Mouse (Mus musculus) CH12.LX (cell line): ENCODE results near the gene Slc45a3. TPM values are rescaled to one million over a fixed set of nuclear protein-coding genes. Genes with fewer than 3 reads are reported as not detected.
A peak's percentile ranks its signal among the peaks of the same experiment; 100 is the strongest.

Source experiments
- DNase-seq: peaks from one replicate; pipeline ENCODE4 v3.0.0-alpha.2; 2013; ENCODE audit errors: extremely low read depth
- H3K27ac ChIP-seq: 2 replicates; pipeline ENCODE4 v1.5.1; 2012; ENCODE audit warnings: low read depth, mild to moderate bottlenecking, control low read depth, moderate library complexity; ENCODE audit not compliant: insufficient read depth
- H3K27me3 ChIP-seq: replicated peaks from 2 replicates; pipeline ENCODE3; 2012; ENCODE audit warnings: inconsistent platforms
- H3K36me3 ChIP-seq, 2 experiments: replicated peaks in 1 of 2; 2 replicates each; pipeline versions ENCODE3 to v1.6.1; 2012; ENCODE audit warnings: inconsistent platforms in 1 of 2, low read length in 1 of 2, mild to moderate bottlenecking in 1 of 2, mixed read lengths in 1 of 2, moderate library complexity in 1 of 2; ENCODE audit not compliant: control insufficient read depth in 1 of 2, insufficient read depth in 1 of 2
- H3K4me1 ChIP-seq, 2 experiments: 2 replicates each; pipeline ENCODE4 v1.6.1; 2012; ENCODE audit warnings: inconsistent platforms in 1 of 2, moderate library complexity in 1 of 2; ENCODE audit not compliant: insufficient read depth in 2 of 2, control insufficient read depth in 1 of 2
- H3K4me2 ChIP-seq: 2 replicates; pipeline ENCODE4 v1.6.1; 2012; ENCODE audit warnings: low read depth, mild to moderate bottlenecking, control low read depth; ENCODE audit not compliant: poor library complexity, insufficient read depth, severe bottlenecking
- H3K4me3 ChIP-seq, 3 experiments: fragments of 150-350 bp in 1 of 3; sonication (generic) in 1 of 3; replicated peaks in 1 of 3; 2 replicates each; pipeline versions ENCODE3 to v1.5.1; 2011 to 2012; ENCODE audit warnings: low read depth in 2 of 3, low read length in 2 of 3, mild to moderate bottlenecking in 2 of 3, moderate library complexity in 2 of 3, control low read depth in 1 of 3, improper control_type of control experiment in 1 of 3, inconsistent platforms in 1 of 3, mixed read lengths in 1 of 3; ENCODE audit not compliant: poor library complexity in 1 of 3
- H3K79me2 ChIP-seq: replicated peaks from 2 replicates; pipeline ENCODE4 v1.6.1; 2012; ENCODE audit warnings: mild to moderate bottlenecking, moderate library complexity; ENCODE audit not compliant: control insufficient read depth, poor library complexity, insufficient read depth, severe bottlenecking; ENCODE audit errors: extremely low read depth
- H3K9ac ChIP-seq: 2 replicates; pipeline ENCODE4 v1.6.1; 2012; ENCODE audit warnings: low read depth, mild to moderate bottlenecking, control low read depth, moderate library complexity; ENCODE audit not compliant: insufficient read depth
- H3K9me3 ChIP-seq: replicated peaks from 2 replicates; pipeline ENCODE3; 2012; ENCODE audit warnings: low read length, inconsistent platforms, mixed read lengths
- BHLHE40 ChIP-seq: IDR thresholded peaks from 2 replicates; pipeline ENCODE4 v1.6.1; 2011; ENCODE audit warnings: mild to moderate bottlenecking, low read depth, low read length, improper control_type of control experiment
- CHD1 ChIP-seq: IDR thresholded peaks from 2 replicates; pipeline ENCODE4 v1.6.1; 2012; ENCODE audit warnings: low read depth, low read length, improper control_type of control experiment, inconsistent platforms
- CTCF ChIP-seq, 2 experiments: IDR thresholded peaks in 1 of 2; conservative IDR thresholded peaks in 1 of 2; 2 replicates each; pipeline ENCODE4 v1.5.1; 2011 to 2012; ENCODE audit warnings: low read depth in 2 of 2, low read length in 2 of 2, improper control_type of control experiment in 1 of 2, inconsistent platforms in 1 of 2, mild to moderate bottlenecking in 1 of 2, moderate library complexity in 1 of 2
- ELF1 ChIP-seq: IDR thresholded peaks from 2 replicates; pipeline ENCODE4 v1.6.1; 2014; ENCODE audit warnings: low read depth, mild to moderate bottlenecking, inconsistent platforms, low read length, improper control_type of control experiment
- EP300 ChIP-seq: IDR thresholded peaks from 2 replicates; pipeline ENCODE4 v1.6.1; 2011; ENCODE audit warnings: low read length, improper control_type of control experiment
- ETS1 ChIP-seq: conservative IDR thresholded peaks from 2 replicates; pipeline ENCODE4 v1.6.1; 2012; ENCODE audit warnings: low read depth, mild to moderate bottlenecking, inconsistent platforms, low read length, improper control_type of control experiment, moderate library complexity
- IRF4 ChIP-seq: IDR thresholded peaks from 2 replicates; pipeline ENCODE4 v1.6.1; 2014; ENCODE audit warnings: low read depth, mild to moderate bottlenecking, inconsistent platforms, low read length, improper control_type of control experiment
- JUND ChIP-seq: conservative IDR thresholded peaks from 2 replicates; pipeline ENCODE4 v1.6.1; 2011; ENCODE audit warnings: low read depth, low read length, improper control_type of control experiment
- KAT2A ChIP-seq: IDR thresholded peaks from 2 replicates; pipeline ENCODE4 v1.6.1; 2012; ENCODE audit warnings: low read length, improper control_type of control experiment, inconsistent platforms; ENCODE audit not compliant: insufficient replicate concordance
- MAFK ChIP-seq: IDR thresholded peaks from 2 replicates; pipeline ENCODE4 v1.6.1; 2011; ENCODE audit warnings: low read length, improper control_type of control experiment; ENCODE audit not compliant: insufficient replicate concordance
- MAX ChIP-seq: IDR thresholded peaks from 2 replicates; pipeline ENCODE4 v1.6.1; 2011; ENCODE audit warnings: low read length, improper control_type of control experiment
- MEF2A ChIP-seq: IDR thresholded peaks from 2 replicates; pipeline ENCODE4 v1.6.1; 2014; ENCODE audit warnings: low read depth, mild to moderate bottlenecking, inconsistent platforms, low read length, improper control_type of control experiment, borderline replicate concordance
- MXI1 ChIP-seq: IDR thresholded peaks from 2 replicates; pipeline ENCODE4 v1.6.1; 2011; ENCODE audit warnings: mild to moderate bottlenecking, low read depth, low read length, improper control_type of control experiment
- MYC ChIP-seq: IDR thresholded peaks from 2 replicates; pipeline ENCODE4 v1.6.1; 2011; ENCODE audit warnings: low read depth, mild to moderate bottlenecking, improper control_type of control experiment, low read length
- POLR2A ChIP-seq: IDR thresholded peaks from 2 replicates; pipeline ENCODE4 v1.6.1; 2011; ENCODE audit warnings: low read depth, mild to moderate bottlenecking, improper control_type of control experiment, low read length
- RAD21 ChIP-seq: IDR thresholded peaks from 2 replicates; pipeline ENCODE4 v1.6.1; 2011; ENCODE audit warnings: low read depth, mild to moderate bottlenecking, low read length, improper control_type of control experiment, moderate library complexity
- RCOR1 ChIP-seq: conservative IDR thresholded peaks from 2 replicates; pipeline ENCODE4 v1.6.1; 2012; ENCODE audit warnings: low read depth, mild to moderate bottlenecking, inconsistent platforms, low read length, improper control_type of control experiment
- SIN3A ChIP-seq: IDR thresholded peaks from 2 replicates; pipeline ENCODE4 v1.6.1; 2012; ENCODE audit warnings: low read length, improper control_type of control experiment, inconsistent platforms
- TBP ChIP-seq: conservative IDR thresholded peaks from 2 replicates; pipeline ENCODE4 v1.6.1; 2011; ENCODE audit warnings: low read depth, low read length, improper control_type of control experiment
- TCF12 ChIP-seq: IDR thresholded peaks from 2 replicates; pipeline ENCODE4 v1.6.1; 2014; ENCODE audit warnings: low read depth, mild to moderate bottlenecking, inconsistent platforms, low read length, improper control_type of control experiment
- USF1 ChIP-seq: IDR thresholded peaks from 2 replicates; pipeline ENCODE4 v1.6.1; 2014; ENCODE audit warnings: low read depth, mild to moderate bottlenecking, inconsistent platforms, low read length, improper control_type of control experiment
- ZC3H11A ChIP-seq: IDR thresholded peaks from 2 replicates; pipeline ENCODE4 v1.6.1; 2012; ENCODE audit warnings: low read depth, mild to moderate bottlenecking, inconsistent platforms, low read length, improper control_type of control experiment
- ZNF384 ChIP-seq: IDR thresholded peaks from 2 replicates; pipeline ENCODE4 v1.6.1; 2012; ENCODE audit warnings: low read depth, low read length, improper control_type of control experiment, inconsistent platforms
- dilution Hi-C: fragments of 300-500 bp; cut with MboI; formaldehyde crosslinking; loops from 2 replicates; pipeline ENCODE4 v1.14.3; 2020; ENCODE audit warnings: low sequenced_read_pairs; ENCODE audit not compliant: extremely low pct_unique_long_range_greater_than_20kb, extremely low pct_ligation_motif_present
- in situ Hi-C: fragments of 300-500 bp; cut with MboI; formaldehyde crosslinking; loops from 3 replicates; pipeline ENCODE4 v1.14.3; 2019; ENCODE audit warnings: low sequenced_read_pairs, low pct_ligation_motif_present, low pct_unique_long_range_greater_than_20kb, mixed read lengths
- polyA plus RNA-seq: library from polyadenylated mRNA; unstranded; fragments of >175 nt; gene quantifications from 2 replicates; pipeline ENCODE4 v1.2.1, GENCODE M21; 2012; ENCODE audit warnings: low read depth; ENCODE audit not compliant: insufficient read length
- total RNA-seq, 2 experiments: library from RNA; depleted of rRNA; stranded (reverse); fragments of 300-350 nt in 1 of 2; fragments of >200 nt in 1 of 2; gene quantifications; 2 replicates each; pipeline ENCODE4 v1.2.3; 2012 to 2014

The Slc45a3 gene
- total and polyA plus RNA-seq, 3 experiments, result 0.16 to 0.47 (median 0.20) TPM

DNA sequence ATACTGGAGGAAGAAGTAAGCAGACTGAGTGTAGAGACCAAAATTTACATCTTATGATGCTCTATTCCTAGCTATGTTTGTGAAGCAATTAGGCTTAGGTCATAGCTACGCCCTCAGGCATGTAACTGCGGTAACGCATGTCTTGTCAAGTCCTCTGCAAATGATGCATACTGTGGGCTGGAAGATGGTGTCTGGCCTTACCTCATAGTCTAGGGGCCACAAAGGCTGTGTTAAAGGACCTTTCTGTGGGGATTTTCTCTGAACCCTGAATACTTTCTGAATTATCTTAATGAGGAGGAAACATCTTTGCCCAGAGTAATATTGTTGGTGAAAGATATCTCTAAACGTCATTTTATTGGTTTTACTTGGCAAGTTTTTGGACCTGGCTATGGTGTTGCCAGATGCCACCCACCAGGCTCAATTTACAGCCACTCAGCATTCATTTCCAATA lies 39.1 kb downstream of the Slc45a3 start:
- no peaks in the 10 kb centered on the region for H3K27me3 ChIP-seq
- no peak overlapping the region for H3K9ac ChIP-seq
- TF ChIP-seq TBP, result no peak
- TF ChIP-seq RCOR1, result no peak
- TF ChIP-seq MAFK, result 0 out of 2 replicates have a peak, but pooled peaks have one; percentile 20
- TF ChIP-seq KAT2A, result no peak
- TF ChIP-seq TCF12, result no peak
- no peak for TF ChIP-seq RAD21
- H3K79me2 ChIP-seq, result no peaks in the 10 kb centered on the region
- H3K4me1 ChIP-seq, result peaks cover 18 to 47% of the 10 kb centered on the region in 2 experiments; a peak in 3 of 4 replicates
- no peak overlapping the region for H3K4me3 ChIP-seq
- in situ Hi-C loops, result no loop called here
- dilution Hi-C loops, result no loop called here
- no peaks in the 10 kb centered on the region for H3K36me3 ChIP-seq
- H3K27ac ChIP-seq, result no peak overlapping the region
- peaks cover 9% of the 10 kb centered on the region for H3K9me3 ChIP-seq
- no peak overlapping the region for H3K4me2 ChIP-seq
- no peak for DNase-seq

DNA sequence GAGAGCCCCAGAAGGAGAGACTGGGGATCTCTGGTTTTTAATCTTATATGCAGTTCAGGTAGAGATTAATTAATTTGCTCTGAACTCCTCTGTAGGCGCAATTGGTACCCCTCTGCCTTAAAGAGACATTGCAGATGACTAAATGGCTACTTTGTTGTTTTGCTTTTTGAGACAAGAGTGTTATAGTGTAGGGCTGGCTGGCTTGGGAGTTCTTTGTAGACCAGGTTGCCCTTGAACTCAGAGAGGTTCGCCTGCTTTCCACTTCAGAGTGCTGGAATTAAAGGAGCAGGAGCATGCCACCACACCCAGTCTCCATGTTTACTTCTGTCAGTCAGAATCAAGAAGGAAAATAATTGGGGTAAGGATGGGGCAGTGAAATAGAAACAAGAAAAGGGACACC lies 40.3 kb downstream of the Slc45a3 start:
- TF ChIP-seq MXI1 (no peak), MAFK (no peak), RAD21 (no peak), USF1 (no peak), MEF2A (no peak), RCOR1 (no peak), ELF1 (no peak), ZC3H11A (no peak), CHD1 (no peak)
- Histone ChIP-seq H3K4me3 (no peak overlapping the region), H3K36me3 (no peaks in the 10 kb centered on the region), H3K9ac (no peak overlapping the region), H3K27me3 (no peaks in the 10 kb centered on the region), H3K9me3 (peaks cover 7% of the 10 kb centered on the region), H3K4me1 (peaks cover 18 to 47% of the 10 kb centered on the region in 2 experiments; a peak in 3 of 4 replicates), H3K4me2 (0 out of 2 replicates have a peak overlapping the region, but pooled peaks have one; percentile 26), H3K27ac (peak overlapping the region; percentile 32), H3K79me2 (no peaks in the 10 kb centered on the region)
- DNase-seq, result no peak
- in situ Hi-C loops (no loop called here), dilution Hi-C loops (no loop called here)

DNA sequence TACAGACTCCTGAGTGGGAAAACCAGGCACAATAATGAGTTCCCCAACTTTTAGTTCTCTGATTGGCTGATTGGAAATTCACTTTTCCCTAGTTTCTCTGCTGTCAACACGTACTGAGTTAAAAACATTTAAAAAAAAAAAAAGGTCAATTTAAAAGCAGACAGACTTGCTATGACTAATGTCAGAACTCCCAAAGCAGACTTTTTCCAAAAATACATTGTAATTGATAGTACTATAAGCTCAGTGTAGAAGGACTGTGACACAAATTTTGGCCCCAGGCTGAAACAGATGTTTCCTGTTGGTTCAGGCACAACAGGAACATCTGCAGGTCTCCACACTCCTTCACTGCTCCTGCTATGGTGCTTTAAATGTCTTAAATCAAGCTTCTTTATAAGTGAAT lies 41.0 kb downstream of the Slc45a3 start:
- dilution Hi-C loops (no loop called here), in situ Hi-C loops (no loop called here)

More for the DNA sequence above, 41.0 kb downstream of the Slc45a3 start:
- peaks cover 4% of the 10 kb centered on the region for H3K9me3 ChIP-seq
- TF ChIP-seq POLR2A (no peak), TCF12 (peak; percentile 90), EP300 (peak; percentile 88), MYC (peak; percentile 33; the same call in 1 of the 2 replicates), ZNF384 (peak; percentile 92), SIN3A (peak; percentile 36; the same call in 1 of the 2 replicates), IRF4 (peak; percentile 81), MAX (0 out of 2 replicates have a peak, but pooled peaks have one; percentile 20), CTCF (conservative IDR thresholded peaks at IDR 0.05 in 1 of 2, IDR thresholded peaks at IDR 0.05 in 1 of 2; ENCODE audit: low read depth in 2 of 2, low read length in 2 of 2) (no peak), ETS1 (peak; percentile 76), CHD1 (no peak), BHLHE40 (0 out of 2 replicates have a peak, but pooled peaks have one; percentile 45), JUND (peak; percentile 82), MEF2A (peak; percentile 90)
- 0 out of 2 replicates have a peak overlapping the region, but pooled peaks have one; percentile 26 for H3K4me2 ChIP-seq
- no peaks in the 10 kb centered on the region for H3K27me3 ChIP-seq
- peaks cover 6% of the 10 kb centered on the region for H3K79me2 ChIP-seq
- peak; percentile 53 for DNase-seq
- 0 out of 2 replicates have a peak overlapping the region, but pooled peaks have one; percentile 22 for H3K9ac ChIP-seq
- H3K36me3 ChIP-seq, result no peaks in the 10 kb centered on the region
- no peak overlapping the region for H3K4me3 ChIP-seq
- peak overlapping the region; percentile 32 for H3K27ac ChIP-seq
- H3K4me1 ChIP-seq, result peaks cover 18 to 47% of the 10 kb centered on the region in 2 experiments; a peak in 3 of 4 replicates
